Mouse (Mus musculus) liver (tissue): ENCODE data around the gene Dnah9.

Experiments used
- DNase-seq: peaks from one replicate; pipeline ENCODE4 v3.0.0-alpha.2; 2020; ENCODE audit warnings: mixed read lengths

Gene Dnah9

DNA sequence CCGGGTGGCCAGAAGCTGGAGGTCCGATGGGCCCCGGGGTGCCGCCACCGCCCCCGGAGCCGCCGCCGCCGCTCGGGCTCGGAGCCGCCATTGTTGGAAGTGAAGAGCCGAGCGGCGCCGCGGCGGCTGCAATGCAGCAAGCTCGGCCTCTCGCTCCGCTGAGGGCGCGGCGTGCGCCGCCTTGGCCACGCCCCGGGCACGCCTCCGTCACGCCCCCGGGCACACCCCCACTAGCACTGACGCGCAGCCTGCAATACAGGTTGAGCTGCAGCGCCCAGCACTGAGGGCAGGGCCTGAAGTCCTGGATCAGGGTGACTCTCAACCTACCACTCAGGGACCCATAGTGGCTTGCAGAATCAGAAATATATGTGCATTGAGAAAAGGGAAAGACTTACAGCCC lies 380.2 kb downstream of the Dnah9 start, which contains the start of gene Map2k4:
Map2k4 (minus strand) TSS at position 144 of the 400 bp plus-strand sequence.
- DNase-seq = peak; percentile 96

GRCm38 (mm10) chr11:65787421-65788151 lies 380.8 kb downstream of the Dnah9 start:
- DNase-seq = peak; percentile 45

DNA sequence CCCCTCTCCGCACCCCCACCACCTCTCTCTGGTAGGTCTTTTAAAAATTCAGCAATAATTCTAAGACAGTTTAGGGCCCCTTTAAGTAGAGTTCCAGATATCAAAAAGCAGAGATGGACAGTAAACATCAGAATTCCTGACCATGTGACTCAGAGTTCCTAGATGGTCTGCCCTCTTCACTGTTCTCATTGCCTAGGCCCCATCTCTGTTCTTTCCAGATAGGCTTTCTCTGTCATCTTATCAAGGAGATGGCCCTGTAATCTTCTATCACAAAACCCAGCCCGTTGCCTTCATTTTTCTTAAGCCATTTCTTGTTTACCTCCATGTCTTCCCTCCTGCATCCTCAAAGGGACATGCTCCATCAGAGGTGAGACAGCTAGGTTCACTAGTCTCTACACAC lies 382.2 kb downstream of the Dnah9 start:
- peak; percentile 6 for DNase-seq

- no peak for DNase-seq
Measured at GRCm38 (mm10) chr11:65781596-65781995, 386.8 kb downstream of the Dnah9 start.
